Mouse (Mus musculus) retina, embryonic 14.5 days (tissue): ENCODE measurements around the gene Insl5.

Source experiments
- DNase-seq: peaks from one replicate; pipeline ENCODE4 v3.0.0-alpha.2; 2015; ENCODE audit warnings: low spot score

Gene Insl5

DNA sequence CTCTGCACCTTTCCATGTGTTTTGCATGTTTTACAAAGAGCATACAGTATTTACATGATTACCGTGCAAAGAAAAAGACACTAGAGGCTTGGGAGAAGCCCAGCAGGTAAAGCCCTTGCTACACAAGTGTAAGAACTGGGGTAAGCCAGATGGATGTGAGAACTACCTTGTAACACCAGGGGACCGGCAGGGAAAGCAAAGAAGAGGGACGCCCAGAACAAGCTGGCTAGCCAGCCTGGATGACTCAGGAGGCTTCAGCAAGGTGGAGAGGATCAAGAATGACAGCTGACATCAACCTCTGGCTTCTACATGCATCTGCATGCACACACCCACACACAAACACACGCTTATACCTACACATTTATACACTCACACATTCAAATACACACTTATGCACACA lies 36.6 kb downstream of the Insl5 start:
- DNase-seq: no peak

GRCm38 (mm10) chr4:102989391-102989790 lies 37.3 kb downstream of the Insl5 start:
- no peak for DNase-seq

DNA sequence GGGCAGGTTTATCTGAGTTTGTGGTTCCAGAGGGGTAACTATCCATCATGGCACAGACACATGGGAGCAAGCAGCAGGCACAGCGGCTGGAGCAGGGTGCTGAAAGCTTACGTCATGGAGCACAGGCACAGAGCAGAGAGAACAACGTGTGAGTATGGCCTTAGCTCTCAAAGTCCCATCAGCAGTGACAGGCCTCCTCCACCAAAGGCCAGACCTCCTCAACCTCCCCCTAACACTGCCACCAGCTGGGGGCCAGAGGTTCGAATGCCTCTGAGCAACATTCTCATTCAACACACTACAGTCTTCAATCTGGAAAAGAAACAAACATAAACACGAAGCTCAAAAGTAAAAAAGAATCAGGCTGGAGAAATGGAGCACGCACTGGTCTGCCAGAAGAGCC lies 38.1 kb downstream of the Insl5 start:
- DNase-seq: no peak

- DNase-seq: no peak
Measured at GRCm38 (mm10) chr4:102987756-102988155, 38.9 kb downstream of the Insl5 start.

DNA sequence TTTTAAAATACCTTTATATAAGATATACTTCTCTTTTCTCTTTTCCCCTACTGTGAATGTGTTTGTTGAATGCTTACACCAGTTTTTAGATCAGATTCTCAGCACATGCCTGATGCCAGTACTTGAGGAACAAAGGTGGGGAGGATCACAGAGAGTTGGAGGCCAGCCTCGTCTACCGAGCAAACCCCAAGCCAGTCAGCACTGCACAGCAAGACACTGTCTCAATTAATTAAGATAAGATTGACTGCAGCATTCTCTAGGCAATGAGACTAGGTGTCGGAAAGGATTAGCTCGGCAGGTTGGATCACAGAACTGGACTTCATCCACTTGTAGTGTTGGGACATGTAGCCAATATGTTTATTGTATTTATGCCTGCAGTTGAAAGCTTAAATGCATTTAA lies 39.3 kb downstream of the Insl5 start:
- DNase-seq: peak; percentile 58

- peak; percentile 91 for DNase-seq
Measured at GRCm38 (mm10) chr4:102986917-102987316, 39.7 kb downstream of the Insl5 start.

- DNase-seq: no peak
Measured at GRCm38 (mm10) chr4:102986173-102986572, 40.5 kb downstream of the Insl5 start.

DNA sequence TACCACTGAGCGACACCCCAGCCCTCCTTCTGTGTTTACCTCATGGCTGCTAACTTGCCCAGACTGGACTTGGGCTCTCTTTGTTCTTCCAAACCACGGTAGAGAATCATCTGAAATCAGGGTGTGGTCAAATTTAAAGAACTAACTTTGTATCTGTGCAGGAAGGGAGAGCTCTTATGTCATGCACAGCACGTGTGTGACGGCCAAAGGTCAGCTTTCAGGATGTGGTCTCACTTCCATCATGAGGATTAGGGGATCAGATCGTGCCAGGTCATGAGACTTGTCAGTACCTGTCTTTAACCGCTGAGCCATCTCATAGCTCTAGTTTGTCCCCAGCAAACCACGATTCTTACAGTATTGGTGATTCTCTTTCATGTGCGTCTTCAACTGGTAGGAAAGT lies 44.9 kb downstream of the Insl5 start:
- DNase-seq: no peak

- no peak for DNase-seq
Measured at GRCm38 (mm10) chr4:102979385-102979784, 47.3 kb downstream of the Insl5 start.

DNA sequence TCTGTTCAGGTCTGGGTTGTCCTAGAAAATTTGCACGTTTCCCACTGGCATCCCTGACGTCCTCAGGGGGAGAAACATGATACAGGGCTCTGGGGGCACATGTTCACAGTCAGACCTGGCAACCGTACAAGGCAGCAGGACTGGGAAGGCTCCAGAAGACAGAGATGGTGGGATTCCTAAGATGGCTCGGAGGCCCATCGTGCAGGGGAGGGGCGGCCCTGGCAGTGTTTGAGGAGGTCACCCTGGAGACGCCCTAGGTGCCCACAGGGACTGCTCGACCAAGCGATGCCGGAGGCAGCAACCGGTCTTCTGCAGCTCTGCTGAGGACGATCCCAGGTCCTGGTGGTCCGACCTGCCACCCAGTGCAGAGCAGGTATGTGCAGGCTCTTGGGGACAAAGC lies 48.2 kb downstream of the Insl5 start, which contains the start of gene Tctex1d1:
Gene Tctex1d1, plus strand, starts transcription at position 167 of the 400 bp plus-strand sequence.
- peak; percentile 56 for DNase-seq

DNA sequence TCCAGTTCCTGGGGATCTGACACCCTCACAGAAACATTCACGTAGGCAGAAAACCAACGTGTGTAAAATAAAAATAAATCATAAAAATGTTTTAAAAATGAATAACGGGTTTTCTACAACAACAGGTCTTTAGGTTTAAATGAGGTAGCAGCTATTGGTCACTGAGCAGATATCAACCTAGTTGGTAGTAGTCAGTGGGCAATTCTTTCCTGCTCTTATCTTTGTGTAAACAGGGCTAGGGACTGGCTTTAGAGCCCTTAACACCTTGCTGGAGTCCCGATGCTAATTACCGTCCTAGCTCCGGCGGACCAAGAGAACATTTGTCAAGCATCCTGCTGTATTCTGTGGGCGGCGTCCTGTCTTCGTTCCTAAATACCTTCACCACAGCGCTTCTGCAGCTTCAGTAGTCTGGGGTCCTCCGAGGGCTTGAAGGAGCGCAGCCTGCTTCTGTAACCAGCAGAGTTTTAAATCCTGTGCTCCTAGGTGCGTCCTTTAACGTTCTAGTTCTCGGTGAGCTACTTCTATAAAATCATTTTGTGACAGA lies 48.8 kb downstream of the Insl5 start:
- DNase-seq: no peak

- DNase-seq: peak; percentile 59
Measured at GRCm38 (mm10) chr4:102976290-102977275, 50.1 kb downstream of the Insl5 start.

DNA sequence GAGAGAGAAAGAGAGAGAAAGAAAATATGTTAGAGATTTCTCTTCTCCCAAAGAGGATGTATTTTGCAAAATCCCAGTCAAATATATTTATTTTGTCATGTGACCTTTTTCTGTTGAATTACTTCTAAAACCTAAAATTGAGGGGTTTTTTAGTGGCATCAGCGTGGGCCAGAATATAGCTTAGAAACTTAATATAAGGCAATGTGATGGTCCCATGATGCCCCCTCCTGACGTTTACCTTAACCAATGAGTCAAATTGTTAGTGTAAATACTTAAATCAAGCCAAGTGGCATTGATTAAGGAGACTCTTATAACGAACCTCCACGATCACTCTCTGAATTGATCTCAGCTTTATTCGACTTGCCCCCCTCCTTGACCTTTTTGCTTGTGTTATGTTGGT lies 52.5 kb downstream of the Insl5 start:
- no peak for DNase-seq

DNA sequence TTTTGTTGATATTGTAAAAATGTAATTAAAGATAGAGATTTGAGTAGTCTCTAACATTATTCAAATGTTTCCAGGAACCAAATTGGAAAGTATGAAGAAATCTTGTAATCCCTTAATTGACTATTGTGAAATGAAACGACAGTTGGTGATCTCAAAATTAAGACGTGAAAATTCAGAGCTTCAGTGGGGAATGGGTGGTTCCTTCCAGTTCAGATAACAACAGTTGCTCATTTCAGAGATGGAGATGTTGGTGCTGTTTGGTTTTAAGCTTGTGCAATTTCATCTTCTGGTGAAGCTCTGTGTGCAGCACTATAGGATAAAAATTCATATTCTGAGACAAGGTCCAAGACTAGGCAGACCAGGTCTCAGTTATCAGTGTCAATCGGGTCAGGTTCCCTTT lies 54.6 kb downstream of the Insl5 start:
- DNase-seq: no peak

DNA sequence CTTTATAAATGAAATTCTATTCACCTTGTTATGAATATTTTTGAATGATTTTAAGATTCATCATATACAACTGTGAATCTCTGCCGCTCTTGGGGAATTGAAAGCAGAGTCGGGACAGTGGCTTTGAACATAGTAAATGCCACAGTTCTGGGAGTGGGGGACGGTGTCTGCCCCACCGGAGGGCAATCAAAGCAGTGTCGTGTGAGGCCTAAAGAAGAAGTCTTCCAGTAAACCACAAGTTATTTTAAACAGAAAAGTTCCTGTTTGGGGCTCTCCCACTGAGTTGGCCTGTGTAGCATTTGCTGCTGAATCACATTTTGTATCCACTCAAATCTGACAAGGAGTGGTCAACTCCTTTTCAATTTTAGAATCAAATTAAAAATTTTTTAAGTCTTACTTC lies 55.5 kb downstream of the Insl5 start:
- no peak for DNase-seq

DNA sequence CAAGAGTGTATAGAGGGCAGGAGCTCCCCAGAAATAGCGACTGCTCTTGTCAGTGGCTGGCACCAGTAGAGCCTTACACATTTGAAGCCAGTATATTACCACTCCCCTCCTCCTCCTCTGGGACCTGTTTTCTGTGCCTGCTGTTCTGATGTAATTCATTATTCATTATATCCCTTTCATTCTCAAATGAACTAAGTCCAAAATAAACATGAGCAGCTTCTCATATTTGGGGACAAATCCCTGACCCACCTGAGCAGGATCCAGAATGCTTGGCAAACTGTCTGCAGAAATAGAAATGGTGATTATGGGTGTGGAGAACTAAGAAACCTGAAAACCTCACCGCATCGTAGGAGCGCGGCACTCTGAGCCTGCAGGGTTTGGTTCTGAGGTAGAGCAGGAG lies 57.0 kb downstream of the Insl5 start:
- no peak for DNase-seq
